Mouse (Mus musculus) liver, adult 2 months (tissue): ENCODE measurements around the gene Stx4a. TPM values are rescaled to one million over a fixed set of nuclear protein-coding genes. Genes with fewer than 3 reads are reported as not detected.

Experiments
- DNase-seq: peaks from one replicate; pipeline ENCODE4 v3.0.0-alpha.2; 2011; ENCODE audit warnings: low read depth, low spot score; ENCODE audit errors: extremely low read depth
- H3K27ac ChIP-seq: fragments of 200-500 bp; replicated peaks from 2 replicates; pipeline ENCODE4 v1.5.1; 2012; ENCODE audit warnings: low read depth, mild to moderate bottlenecking, control low read depth, inconsistent platforms, low read length; ENCODE audit not compliant: insufficient read depth
- H3K27me3 ChIP-seq: fragments of 200-500 bp; 2 replicates; pipeline ENCODE4 v1.6.1; 2012; ENCODE audit warnings: mild to moderate bottlenecking, moderate library complexity, low read length, inconsistent platforms; ENCODE audit not compliant: control insufficient read depth, insufficient read depth
- H3K36me3 ChIP-seq: fragments of 200-500 bp; 2 replicates; pipeline ENCODE4 v1.6.1; 2012; ENCODE audit warnings: low read length, inconsistent platforms; ENCODE audit not compliant: control insufficient read depth, insufficient read depth
- H3K4me1 ChIP-seq: fragments of 200-500 bp; 2 replicates; pipeline ENCODE4 v1.6.1; 2011; ENCODE audit warnings: low read length; ENCODE audit not compliant: control insufficient read depth, insufficient read depth
- H3K4me3 ChIP-seq: fragments of 200-500 bp; 2 replicates; pipeline ENCODE4 v1.5.1; 2011; ENCODE audit warnings: low read depth, mild to moderate bottlenecking, control low read depth, low read length, moderate library complexity; ENCODE audit not compliant: insufficient read depth
- H3K79me2 ChIP-seq: fragments of 200-500 bp; 2 replicates; pipeline ENCODE4 v1.6.1; 2012; ENCODE audit warnings: inconsistent platforms, mild to moderate bottlenecking, low read length, moderate library complexity; ENCODE audit not compliant: control insufficient read depth, insufficient read depth
- H3K9ac ChIP-seq: fragments of 200-500 bp; 2 replicates; pipeline ENCODE4 v1.6.1; 2012; ENCODE audit warnings: low read depth, mild to moderate bottlenecking, control low read depth, inconsistent platforms, low read length
- CTCF ChIP-seq: fragments of 200-500 bp; IDR thresholded peaks from 2 replicates; pipeline ENCODE4 v1.5.1; 2011; ENCODE audit warnings: low read depth, low read length, control low read depth
- POLR2A ChIP-seq: fragments of 200-500 bp; IDR thresholded peaks from 2 replicates; pipeline ENCODE4 v1.6.1; 2011; ENCODE audit warnings: low read length, control low read depth; ENCODE audit not compliant: insufficient read depth; ENCODE audit errors: extremely low read depth
- WGBS: fragments of 180-500 bp; shearing (Covaris S2); methylation state at CpG from one replicate; pipeline ENCODE4 v1.1.7; 2018; 5-methylcytosine and 5-hydroxymethylcytosine counted together
- polyA plus RNA-seq: library from polyadenylated mRNA; depleted of rRNA; stranded (reverse); fragments of >200 nt; gene quantifications from 2 replicates; pipeline ENCODE4 v1.2.3, GENCODE M21; 2012
- total RNA-seq: library from RNA; depleted of rRNA; stranded (reverse); fragments of >200 nt; gene quantifications from 2 replicates; pipeline ENCODE4 v1.2.3, GENCODE M21; 2014

Stx4a gene
- total and polyA plus RNA-seq, 2 experiments: 18.5 to 38.3 TPM

DNA sequence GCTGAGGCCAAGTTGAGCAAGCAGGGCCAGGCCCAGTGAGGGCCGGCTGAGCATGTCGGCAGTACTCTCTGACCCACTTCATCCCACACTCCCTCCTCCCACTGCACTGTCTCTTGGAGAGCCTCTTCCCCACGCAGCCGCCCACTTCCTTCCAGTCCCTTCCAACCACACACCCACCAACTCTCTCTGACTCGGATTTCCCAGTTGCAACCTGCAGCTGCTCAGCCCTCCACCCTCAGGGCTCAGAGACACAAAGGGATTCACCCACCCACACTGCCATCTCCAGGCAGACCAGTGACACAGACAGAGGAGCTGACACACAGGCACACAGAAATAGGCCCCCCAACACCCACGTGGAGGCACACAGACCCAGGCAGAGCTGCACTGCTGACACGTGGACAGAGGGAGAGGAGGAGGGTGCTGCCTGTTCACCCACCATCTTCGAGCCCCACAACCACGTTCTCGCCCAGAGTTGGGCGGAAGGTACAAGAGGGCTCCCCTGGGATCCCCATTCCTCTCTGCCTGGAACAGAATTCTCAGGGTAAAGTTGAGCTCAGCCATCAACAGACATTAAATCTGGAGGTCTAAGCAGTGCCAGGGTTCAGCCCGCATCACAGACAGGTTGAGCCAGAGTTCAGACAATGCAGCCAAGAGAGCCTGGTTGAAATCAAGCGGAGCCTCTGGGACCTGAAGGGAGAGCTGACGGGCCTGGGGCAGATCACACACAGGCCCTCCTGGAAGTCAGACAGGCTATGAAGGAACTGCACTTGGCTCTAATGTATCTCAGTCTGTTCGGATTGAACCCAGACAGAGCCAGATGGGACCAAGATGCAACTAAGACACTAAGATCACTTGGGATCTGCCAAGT is 7.9 kb upstream of the Stx4a start:
- TF ChIP-seq CTCF (peak; percentile 79), POLR2A (0 out of 2 replicates have a peak, but pooled peaks have one; percentile 13)
- Histone ChIP-seq H3K4me1 (peaks cover 24% of the 10 kb centered on the region), H3K79me2 (no peaks in the 10 kb centered on the region), H3K27ac (peak overlapping the region; percentile 98), H3K9ac (peak overlapping the region; percentile 25), H3K36me3 (no peaks in the 10 kb centered on the region), H3K4me3 (no peak overlapping the region), H3K27me3 (no peaks in the 10 kb centered on the region)
- peak; percentile 78 for DNase-seq
- WGBS: 28% methylated on average over 15 of the region's 15 CpGs

DNA sequence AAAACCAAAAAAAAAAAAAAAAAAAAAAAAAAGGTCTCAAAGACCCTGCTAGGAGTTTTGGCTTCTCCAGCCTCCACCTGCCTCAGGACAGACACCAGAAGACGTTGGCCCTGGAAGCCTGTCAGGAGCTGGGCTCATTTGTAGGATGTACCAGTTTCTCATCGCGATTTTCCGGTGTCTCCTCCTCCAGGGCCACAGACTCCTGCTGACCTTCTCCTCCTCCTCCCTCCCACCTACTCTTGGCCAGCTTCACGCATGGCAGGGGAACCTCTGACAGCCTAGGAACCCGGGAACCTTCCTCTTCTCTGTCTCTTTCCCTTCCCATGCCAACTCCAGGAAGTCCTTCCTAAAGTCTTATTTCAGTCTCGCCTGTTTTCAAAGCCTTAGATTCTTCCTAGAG is 7.0 kb upstream of the Stx4a start:
- Histone ChIP-seq H3K9ac (no peak overlapping the region), H3K4me1 (peaks cover 24% of the 10 kb centered on the region), H3K27me3 (no peaks in the 10 kb centered on the region), H3K27ac (no peak overlapping the region), H3K36me3 (no peaks in the 10 kb centered on the region), H3K79me2 (no peaks in the 10 kb centered on the region), H3K4me3 (no peak overlapping the region)
- no peak for DNase-seq
- no peak for TF ChIP-seq POLR2A
- no peak for TF ChIP-seq CTCF
- 80% methylated on average over 7 of the region's 7 CpGs for WGBS

DNA sequence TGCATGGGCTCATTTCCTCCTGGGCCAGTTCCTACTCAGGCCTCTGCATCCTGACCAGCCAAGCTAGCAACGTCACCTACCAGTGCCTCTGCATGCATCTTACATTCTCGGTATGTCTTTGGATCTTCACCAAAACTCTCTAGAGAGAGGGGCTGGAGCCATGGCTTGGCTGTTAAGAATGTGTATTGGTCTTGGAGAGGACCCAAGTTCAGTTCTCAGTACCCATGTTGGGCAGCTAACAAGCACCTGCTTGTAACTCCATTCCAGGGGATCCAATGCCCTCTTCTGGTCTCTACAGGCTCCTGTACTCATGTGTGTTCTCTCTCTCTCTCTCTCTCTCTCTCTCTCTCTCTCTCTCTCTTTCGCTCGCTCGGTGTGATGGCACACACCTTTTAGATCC is 6.3 kb upstream of the Stx4a start:
- Histone ChIP-seq H3K4me1 (peaks cover 22% of the 10 kb centered on the region), H3K9ac (no peak overlapping the region), H3K36me3 (no peaks in the 10 kb centered on the region), H3K79me2 (no peaks in the 10 kb centered on the region), H3K4me3 (no peak overlapping the region), H3K27ac (no peak overlapping the region), H3K27me3 (no peaks in the 10 kb centered on the region)
- DNase-seq: peak; percentile 53
- WGBS: 78% methylated on average over 5 of the region's 5 CpGs
- TF ChIP-seq POLR2A (no peak), CTCF (no peak)

DNA sequence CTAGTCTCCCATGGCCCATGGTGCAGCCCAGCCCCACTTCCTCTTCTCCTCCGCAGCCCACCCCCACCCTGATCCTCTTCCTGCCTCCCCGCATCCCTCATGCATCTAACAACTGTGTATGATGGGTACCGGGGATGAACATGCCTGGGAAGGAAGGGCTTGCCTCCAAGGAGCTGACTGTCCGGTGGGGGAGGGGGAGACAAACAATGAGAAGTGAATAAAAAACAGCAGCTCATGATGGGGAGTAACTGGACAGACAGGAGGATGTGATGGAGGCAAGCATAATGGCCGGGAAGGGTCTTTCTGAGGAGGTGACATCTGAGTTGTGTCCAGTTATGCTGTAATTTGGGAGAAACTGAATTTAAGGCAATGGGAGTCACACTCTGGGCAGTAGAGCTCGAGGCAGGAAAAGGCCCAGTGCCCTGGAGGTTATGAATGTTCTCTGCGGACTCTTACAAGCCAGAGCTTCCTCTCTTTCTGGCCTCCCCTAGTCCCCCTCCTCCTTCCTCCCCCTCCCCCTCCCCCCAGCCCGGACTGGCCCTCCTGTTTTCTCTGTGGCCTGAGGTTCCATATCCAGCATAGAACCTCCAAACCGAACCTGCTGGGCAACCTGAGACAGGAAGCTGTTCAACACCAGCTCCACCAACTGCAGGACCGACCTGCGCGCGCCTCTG is 3.1 kb upstream of the Stx4a start:
- no peak for DNase-seq
- Histone ChIP-seq H3K27ac (no peak overlapping the region), H3K4me3 (no peak overlapping the region), H3K4me1 (peaks cover 7% of the 10 kb centered on the region), H3K36me3 (no peaks in the 10 kb centered on the region), H3K9ac (no peak overlapping the region), H3K27me3 (no peaks in the 10 kb centered on the region), H3K79me2 (no peaks in the 10 kb centered on the region)
- WGBS: 75% methylated on average over 13 of the region's 13 CpGs
- no peak for TF ChIP-seq CTCF
- TF ChIP-seq POLR2A: no peak

DNA sequence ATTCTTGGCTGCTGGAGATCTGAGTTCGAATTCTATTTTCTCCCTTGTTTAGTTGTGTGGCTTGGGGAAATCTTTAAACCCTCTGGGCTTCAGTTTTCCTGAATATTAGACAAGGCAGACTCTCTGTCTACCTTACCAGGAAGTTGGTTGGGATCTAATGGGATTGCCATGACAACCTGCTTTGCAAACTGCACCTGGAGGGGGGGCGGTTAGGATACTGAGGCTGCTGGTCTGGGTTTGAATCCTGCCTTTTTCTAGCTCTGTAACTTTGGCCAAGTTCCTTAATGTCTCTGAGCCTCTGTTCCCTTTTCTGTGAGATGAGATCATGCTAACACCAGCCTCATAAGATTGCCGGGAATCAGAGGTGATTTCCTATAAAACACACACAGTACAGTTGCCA is 1.6 kb upstream of the Stx4a start:
- DNase-seq: no peak
- Histone ChIP-seq H3K27ac (no peak overlapping the region), H3K36me3 (no peaks in the 10 kb centered on the region), H3K27me3 (no peaks in the 10 kb centered on the region), H3K4me1 (no peaks in the 10 kb centered on the region), H3K9ac (no peak overlapping the region), H3K4me3 (no peak overlapping the region), H3K79me2 (no peaks in the 10 kb centered on the region)
- 84% methylated on average over 3 of the region's 3 CpGs for WGBS
- no peak for TF ChIP-seq POLR2A
- no peak for TF ChIP-seq CTCF
